Mouse (Mus musculus) embryonic facial prominence, embryonic 10.5 days (tissue): ENCODE data around the gene Sdf4. TPM values are rescaled to one million over a fixed set of nuclear protein-coding genes. Genes with fewer than 3 reads are reported as not detected.

ENCODE experiments used
- microRNA counts: library from miRNA; unstranded; fragments of <30 nt; microRNA quantifications from one replicate; lab custom pipeline; 2017
- microRNA-seq: library from miRNA; unstranded; fragments of <30 nt; microRNA quantifications from one replicate; pipeline ENCODE4, GENCODE M21; 2017
- polyA plus RNA-seq: library from polyadenylated mRNA; unstranded; fragments of >200 nt; fragmentation: Nextera tagmentation; extraction: Ambion mirVana; gene quantifications from 2 replicates; pipeline ENCODE4 v1.2.1, GENCODE M21; 2016

Gene Sdf4
- polyA plus RNA-seq, 1 experiment from 2014 or later: 138 TPM

MicroRNAs encoded within 50 kb of the gene (microRNA counts, 519-probe panel; counts per million panel counts)
- 3,273 counts per million, percentile 71 among the panel's probes with 10 or more counts for microRNA mmu-miR-200a (lab: Ali Mortazavi, UCI)
- 5,145 counts per million, percentile 88 among the panel's probes with 10 or more counts for microRNA mmu-miR-200b (lab: Ali Mortazavi, UCI)
- microRNA mmu-miR-429 (lab: Ali Mortazavi, UCI): 5,474 counts per million, percentile 91 among the panel's probes with 10 or more counts

Small RNA genes lying within 50 kb of the gene (microRNA-seq; reads per million reads assigned to microRNA genes)
- gene Mir200a: 458 reads per million, percentile 68 among the genes with 10 or more reads in this experiment
- gene Mir200b: 2,041 reads per million, percentile 81 among the genes with 10 or more reads in this experiment
- 7,204 reads per million, percentile 91 among the genes with 10 or more reads in this experiment for gene Mir429

Other genes starting within 250 kb of the Sdf4 start
- gene Atad3a, start 231.8 kb upstream of the Sdf4 start, polyA plus RNA-seq: 132 and 137 TPM in 2 replicates
- 8.6 and 9.3 TPM in 2 replicates for gene Vwa1, start 218.2 kb upstream of the Sdf4 start, polyA plus RNA-seq
- gene Tmem88b, start 207.0 kb upstream of the Sdf4 start, polyA plus RNA-seq: 0.59 and 0.61 TPM in 2 replicates
- gene Ankrd65, start 202.4 kb upstream of the Sdf4 start, polyA plus RNA-seq: 0.20 TPM in 1 of 2 replicates, not detected in the other
- 254 and 259 TPM in 2 replicates for gene Mrpl20, start 190.0 kb upstream of the Sdf4 start, polyA plus RNA-seq
- 179 and 187 TPM in 2 replicates for gene Ccnl2, start 180.4 kb upstream of the Sdf4 start, polyA plus RNA-seq
- 170 and 178 TPM in 2 replicates for gene Aurkaip1, start 161.6 kb upstream of the Sdf4 start, polyA plus RNA-seq
- gene Mxra8, start 153.2 kb upstream of the Sdf4 start, polyA plus RNA-seq: 43.6 and 43.9 TPM in 2 replicates
- gene Dvl1, start 145.5 kb upstream of the Sdf4 start, polyA plus RNA-seq: 4.3 and 5.0 TPM in 2 replicates
- 0.29 and 0.43 TPM in 2 replicates for gene Tas1r3, start 129.5 kb upstream of the Sdf4 start, polyA plus RNA-seq
- gene Cptp, start 123.4 kb upstream of the Sdf4 start, polyA plus RNA-seq: 18.6 and 19.4 TPM in 2 replicates
- gene Ints11, start 123.3 kb upstream of the Sdf4 start, polyA plus RNA-seq: 97.9 and 109 TPM in 2 replicates
- gene Pusl1, start 101.1 kb upstream of the Sdf4 start, polyA plus RNA-seq: 50.1 and 52.7 TPM in 2 replicates
- 24.1 and 28.0 TPM in 2 replicates for gene Acap3, start 101.0 kb upstream of the Sdf4 start, polyA plus RNA-seq
- 146 and 151 TPM in 2 replicates for gene Ube2j2, start 49.0 kb upstream of the Sdf4 start, polyA plus RNA-seq
- gene C1qtnf12, start 30.6 kb upstream of the Sdf4 start, polyA plus RNA-seq: 22.7 and 23.6 TPM in 2 replicates
- 12.7 and 15.7 TPM in 2 replicates for gene B3galt6, start 223 bp upstream of the Sdf4 start, polyA plus RNA-seq
- gene Tnfrsf4, start 21.0 kb downstream of the Sdf4 start, polyA plus RNA-seq: 1.1 and 1.4 TPM in 2 replicates
- gene Tnfrsf18, start 33.3 kb downstream of the Sdf4 start, polyA plus RNA-seq: 1.2 and 1.4 TPM in 2 replicates
- 0.69 and 0.95 TPM in 2 replicates for gene Ttll10, start 66.5 kb downstream of the Sdf4 start, polyA plus RNA-seq
- 73.9 and 76.9 TPM in 2 replicates for gene 9430015G10Rik, start 117.1 kb downstream of the Sdf4 start, polyA plus RNA-seq
- 0.70 and 0.89 TPM in 2 replicates for gene Rnf223, start 137.6 kb downstream of the Sdf4 start, polyA plus RNA-seq
- gene Agrn, start 204.6 kb downstream of the Sdf4 start, polyA plus RNA-seq: 59.0 and 61.7 TPM in 2 replicates
- 0.34 and 0.47 TPM in 2 replicates for gene Isg15, start 207.9 kb downstream of the Sdf4 start, polyA plus RNA-seq
- 2.2 and 2.7 TPM in 2 replicates for gene AW011738, start 210.4 kb downstream of the Sdf4 start, polyA plus RNA-seq
- 0.60 and 0.65 TPM in 2 replicates for gene Perm1, start 223.0 kb downstream of the Sdf4 start, polyA plus RNA-seq
- 22.5 and 23.9 TPM in 2 replicates for gene Plekhn1, start 242.0 kb downstream of the Sdf4 start, polyA plus RNA-seq
- gene Noc2l, start 243.1 kb downstream of the Sdf4 start, polyA plus RNA-seq: 110 and 120 TPM in 2 replicates